Mouse (Mus musculus): ENCODE results near the gene Tfeb. TPM values are rescaled to one million over a fixed set of nuclear protein-coding genes. Genes with fewer than 3 reads are reported as not detected.
A peak's percentile ranks its signal among the peaks of the same experiment; 100 is the strongest.

The Tfeb gene
- total RNA-seq, 1 experiment from 2014 or later = 7.4 TPM

DNA sequence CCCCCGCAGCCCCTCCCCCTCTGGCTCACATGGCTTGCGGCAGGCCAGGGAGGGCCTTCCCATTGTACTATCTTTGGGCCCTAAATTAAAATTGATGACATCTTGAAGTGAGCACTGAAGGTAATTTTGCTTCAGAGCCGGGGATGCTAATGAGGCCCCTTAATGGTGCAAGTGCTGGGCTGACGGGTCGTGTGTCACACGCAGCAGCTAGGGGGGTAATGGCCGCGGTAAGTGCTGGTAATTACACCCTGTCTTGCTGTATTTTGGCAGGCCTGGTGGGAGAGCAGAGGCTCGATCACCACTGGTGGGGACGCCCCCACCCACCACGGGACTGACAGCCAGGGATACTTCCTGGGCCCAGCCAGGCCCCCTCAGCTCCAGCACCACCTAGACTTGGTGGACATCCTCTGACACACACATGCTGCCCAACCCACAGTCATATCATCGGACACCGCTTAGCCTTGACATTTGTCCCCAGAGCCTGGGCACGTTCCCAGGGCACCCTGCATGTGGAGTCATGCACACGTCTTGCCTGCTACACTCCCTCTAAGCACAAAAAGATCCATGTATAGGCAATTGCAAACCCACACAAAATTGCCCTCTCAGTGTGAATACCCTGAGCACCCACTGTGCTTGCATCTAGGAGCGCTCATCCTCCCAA lies 59.5 kb downstream of the Tfeb start:
- no peak for ATAC-seq (replicated peaks in 1 of 2; ENCODE audit: insufficient read depth in 1 of 2, low FRiP score in 2 of 2, low TSS enrichment in 1 of 2, low read depth in 1 of 2, poor library complexity in 2 of 2, severe bottlenecking in 2 of 2)

- ATAC-seq (replicated peaks in 1 of 2; ENCODE audit: insufficient read depth in 1 of 2, low FRiP score in 2 of 2, low TSS enrichment in 1 of 2, low read depth in 1 of 2, poor library complexity in 2 of 2, severe bottlenecking in 2 of 2) = no peak
Measured at GRCm38 (mm10) chr17:47796968-47797367, 60.1 kb downstream of the Tfeb start.

DNA sequence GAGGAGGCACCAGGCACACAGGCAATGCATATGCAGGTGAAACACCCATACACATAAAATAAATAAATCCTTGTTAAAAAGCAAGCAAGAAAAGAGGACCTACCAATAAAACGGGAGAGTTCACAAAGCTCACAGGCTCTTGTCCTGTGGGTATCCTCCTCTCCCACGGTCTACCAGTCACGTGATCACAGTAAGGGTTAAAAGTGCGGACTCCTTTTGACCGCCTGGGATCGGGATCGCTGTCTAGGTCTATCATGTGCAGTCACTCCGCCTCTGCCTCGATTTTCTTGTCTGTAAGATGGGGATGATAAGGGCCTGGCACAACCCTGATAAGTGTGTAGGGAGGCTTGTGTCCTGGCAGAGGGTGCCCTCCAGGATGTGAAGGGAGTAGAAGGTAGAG lies 60.6 kb downstream of the Tfeb start:
- no peak for ATAC-seq (replicated peaks in 1 of 2; ENCODE audit: insufficient read depth in 1 of 2, low FRiP score in 2 of 2, low TSS enrichment in 1 of 2, low read depth in 1 of 2, poor library complexity in 2 of 2, severe bottlenecking in 2 of 2)

DNA sequence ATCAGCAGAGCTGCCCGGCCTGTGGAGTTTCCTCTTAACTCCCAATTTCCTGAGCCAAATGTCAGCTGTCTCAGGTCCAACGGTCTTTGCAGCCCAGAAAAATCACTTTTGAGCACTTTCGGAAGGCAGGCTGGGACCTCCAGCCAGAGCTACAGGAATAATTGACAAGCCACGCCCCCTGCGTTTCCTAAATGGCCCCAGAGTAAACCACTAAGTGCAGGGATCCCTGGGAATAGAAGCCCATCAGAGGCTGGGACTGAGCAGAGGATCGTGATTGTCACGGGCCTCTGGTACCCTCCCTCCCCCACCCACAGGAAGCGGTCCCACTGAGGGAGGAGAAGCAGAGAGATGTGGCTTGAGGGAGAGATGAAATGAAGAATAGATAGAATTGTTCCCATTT lies 66.0 kb downstream of the Tfeb start:
- peak in 1 of 2 experiments; percentile 19; a peak in 1 of 4 replicates for ATAC-seq (replicated peaks in 1 of 2; ENCODE audit: insufficient read depth in 1 of 2, low FRiP score in 2 of 2, low TSS enrichment in 1 of 2, low read depth in 1 of 2, poor library complexity in 2 of 2, severe bottlenecking in 2 of 2)

- no peak for ATAC-seq (replicated peaks in 1 of 2; ENCODE audit: insufficient read depth in 1 of 2, low FRiP score in 2 of 2, low TSS enrichment in 1 of 2, low read depth in 1 of 2, poor library complexity in 2 of 2, severe bottlenecking in 2 of 2)
Measured at GRCm38 (mm10) chr17:47803662-47804061, 66.8 kb downstream of the Tfeb start.

- ATAC-seq (replicated peaks in 1 of 2; ENCODE audit: insufficient read depth in 1 of 2, low FRiP score in 2 of 2, low TSS enrichment in 1 of 2, low read depth in 1 of 2, poor library complexity in 2 of 2, severe bottlenecking in 2 of 2) = no peak
Measured at GRCm38 (mm10) chr17:47805047-47805835, 68.4 kb downstream of the Tfeb start.

DNA sequence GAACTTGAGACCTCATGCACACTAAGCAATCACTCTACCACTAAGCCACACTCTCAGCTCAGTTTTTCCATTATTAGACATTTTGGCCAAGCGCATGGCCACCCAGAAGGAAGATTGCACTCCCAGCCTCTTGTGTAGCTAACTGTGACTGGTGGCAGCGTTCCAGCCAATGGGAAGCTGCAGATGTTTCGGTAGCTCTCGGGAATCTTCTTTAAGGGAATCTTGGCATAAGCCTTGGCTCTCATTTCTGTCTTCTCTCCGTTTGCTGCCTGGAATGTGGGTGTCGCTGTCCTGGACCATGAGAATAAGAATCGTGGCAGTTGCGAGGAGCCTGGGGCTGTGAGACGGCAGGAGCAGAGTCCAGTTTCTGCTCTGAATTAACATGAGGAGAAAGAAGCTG lies 69.4 kb downstream of the Tfeb start:
- ATAC-seq (replicated peaks in 1 of 2; ENCODE audit: insufficient read depth in 1 of 2, low FRiP score in 2 of 2, low TSS enrichment in 1 of 2, low read depth in 1 of 2, poor library complexity in 2 of 2, severe bottlenecking in 2 of 2) = no peak

GRCm38 (mm10) chr17:47811265-47811800 lies 74.5 kb downstream of the Tfeb start:
- ATAC-seq (replicated peaks in 1 of 2; ENCODE audit: insufficient read depth in 1 of 2, low FRiP score in 2 of 2, low TSS enrichment in 1 of 2, low read depth in 1 of 2, poor library complexity in 2 of 2, severe bottlenecking in 2 of 2) = no peak

GRCm38 (mm10) chr17:47812200-47812599 lies 75.4 kb downstream of the Tfeb start:
- no peak for ATAC-seq (replicated peaks in 1 of 2; ENCODE audit: insufficient read depth in 1 of 2, low FRiP score in 2 of 2, low TSS enrichment in 1 of 2, low read depth in 1 of 2, poor library complexity in 2 of 2, severe bottlenecking in 2 of 2)

DNA sequence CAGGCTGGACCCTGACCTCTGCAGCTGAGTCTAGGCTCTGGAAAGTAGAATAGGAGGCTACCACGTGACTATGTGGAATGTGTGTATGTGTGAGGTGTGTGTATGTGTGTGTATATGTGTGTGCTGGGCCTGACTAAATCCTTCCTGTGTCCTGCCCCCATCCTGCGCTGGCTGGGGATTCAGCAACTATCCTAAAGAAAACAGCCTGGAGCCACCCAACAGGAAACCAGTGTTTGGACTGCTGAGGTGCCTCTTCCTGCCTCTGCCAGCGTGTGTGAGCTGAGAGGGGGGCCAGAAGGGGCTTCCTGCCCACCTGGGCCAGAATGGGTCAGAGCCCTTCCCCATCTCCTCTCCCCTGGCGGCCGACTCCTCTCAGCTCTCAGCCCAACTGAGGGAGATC lies 76.8 kb downstream of the Tfeb start:
- ATAC-seq (replicated peaks in 1 of 2; ENCODE audit: insufficient read depth in 1 of 2, low FRiP score in 2 of 2, low TSS enrichment in 1 of 2, low read depth in 1 of 2, poor library complexity in 2 of 2, severe bottlenecking in 2 of 2) = peak; percentile 30 to 48; a peak in 3 of 4 replicates

GRCm38 (mm10) chr17:47814496-47814895 lies 77.7 kb downstream of the Tfeb start:
- ATAC-seq (replicated peaks in 1 of 2; ENCODE audit: insufficient read depth in 1 of 2, low FRiP score in 2 of 2, low TSS enrichment in 1 of 2, low read depth in 1 of 2, poor library complexity in 2 of 2, severe bottlenecking in 2 of 2) = no peak

GRCm38 (mm10) chr17:47815446-47815845 lies 78.6 kb downstream of the Tfeb start:
- ATAC-seq (replicated peaks in 1 of 2; ENCODE audit: insufficient read depth in 1 of 2, low FRiP score in 2 of 2, low TSS enrichment in 1 of 2, low read depth in 1 of 2, poor library complexity in 2 of 2, severe bottlenecking in 2 of 2) = no peak

DNA sequence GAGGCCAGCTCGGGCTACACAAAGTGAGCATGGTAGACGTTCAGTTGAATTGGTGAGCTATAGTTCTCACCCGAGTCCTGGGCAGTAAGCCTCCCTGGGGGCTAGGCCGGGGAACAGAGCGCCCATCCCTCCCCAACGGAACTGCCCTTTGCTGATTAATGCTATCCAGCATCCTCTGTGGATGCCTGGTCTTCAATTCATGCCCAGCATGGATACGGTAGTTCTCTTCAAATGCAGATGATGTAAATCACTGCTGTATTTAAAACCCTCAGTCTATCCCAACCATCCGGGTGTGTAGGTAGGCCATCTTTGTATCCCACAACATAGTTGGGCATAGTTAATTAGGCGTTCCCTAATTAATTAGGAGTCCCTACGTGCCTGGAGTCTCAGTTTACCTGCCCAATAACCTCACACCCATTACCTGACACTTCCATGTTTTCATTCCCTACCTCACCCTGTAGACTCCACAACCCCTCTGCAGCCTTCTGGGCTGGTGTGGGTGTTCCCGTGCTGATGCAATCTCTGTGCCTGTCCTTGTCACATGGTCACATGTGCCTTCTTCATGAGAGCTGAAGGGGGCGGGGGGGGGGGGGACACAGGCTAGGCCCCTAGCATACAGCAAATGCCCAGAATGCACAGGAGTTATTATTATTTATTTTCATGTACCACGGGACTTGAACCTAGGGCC lies 81.4 kb downstream of the Tfeb start:
- no peak for ATAC-seq (replicated peaks in 1 of 2; ENCODE audit: insufficient read depth in 1 of 2, low FRiP score in 2 of 2, low TSS enrichment in 1 of 2, low read depth in 1 of 2, poor library complexity in 2 of 2, severe bottlenecking in 2 of 2)

DNA sequence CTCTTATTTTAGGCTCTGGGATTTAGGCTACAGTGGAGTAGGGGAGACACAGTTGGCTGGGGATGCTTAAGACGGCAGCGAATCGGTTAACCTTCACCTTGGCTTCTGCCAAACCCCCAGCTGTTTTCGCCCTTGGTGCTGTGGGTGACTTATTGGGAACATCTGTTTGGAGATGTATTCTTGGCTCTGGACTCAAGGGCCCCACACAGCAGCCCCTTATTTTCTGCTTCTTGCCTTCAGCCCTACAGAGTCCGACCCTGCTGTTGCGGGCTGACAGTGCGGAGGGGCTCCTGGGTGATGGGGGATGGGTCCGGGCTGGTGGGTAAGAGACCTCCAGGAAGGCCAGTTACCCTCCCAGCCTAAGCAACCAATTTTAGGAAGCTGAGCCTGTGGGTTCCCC lies 84.5 kb downstream of the Tfeb start:
- no peak for ATAC-seq (replicated peaks in 1 of 2; ENCODE audit: insufficient read depth in 1 of 2, low FRiP score in 2 of 2, low TSS enrichment in 1 of 2, low read depth in 1 of 2, poor library complexity in 2 of 2, severe bottlenecking in 2 of 2)

- ATAC-seq (replicated peaks in 1 of 2; ENCODE audit: insufficient read depth in 1 of 2, low FRiP score in 2 of 2, low TSS enrichment in 1 of 2, low read depth in 1 of 2, poor library complexity in 2 of 2, severe bottlenecking in 2 of 2) = peak; percentile 8 to 34; a peak in 1 of 4 replicates
Measured at GRCm38 (mm10) chr17:47831161-47831560, 94.3 kb downstream of the Tfeb start.

- no peak for ATAC-seq (replicated peaks in 1 of 2; ENCODE audit: insufficient read depth in 1 of 2, low FRiP score in 2 of 2, low TSS enrichment in 1 of 2, low read depth in 1 of 2, poor library complexity in 2 of 2, severe bottlenecking in 2 of 2)
Measured at GRCm38 (mm10) chr17:47831772-47832171, 94.9 kb downstream of the Tfeb start.

DNA sequence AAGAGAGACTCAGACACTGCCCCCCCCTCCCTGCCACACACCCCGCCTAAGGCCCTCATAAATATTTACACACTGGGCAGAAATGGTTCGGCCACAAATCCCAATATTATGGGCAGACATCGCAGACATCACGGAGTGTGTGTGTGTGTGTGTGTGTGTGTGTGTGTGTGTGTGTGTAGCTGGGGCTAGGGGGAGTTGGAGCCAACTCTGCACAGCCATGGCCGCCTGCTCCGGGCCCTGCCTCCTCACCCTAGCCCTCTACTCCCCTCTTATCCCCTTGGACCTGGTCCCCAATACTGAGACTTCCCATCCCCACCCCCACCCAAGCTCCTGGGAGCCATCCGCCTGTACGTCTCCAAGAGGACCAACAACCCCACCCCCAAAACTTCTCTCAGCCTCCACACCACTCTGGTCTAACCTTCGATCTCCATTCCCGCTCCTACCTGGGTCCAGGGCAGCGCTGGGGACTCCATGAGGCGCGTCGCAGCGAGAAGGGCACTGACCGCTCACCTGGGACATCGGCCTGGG lies 95.7 kb downstream of the Tfeb start:
- ATAC-seq (replicated peaks in 1 of 2; ENCODE audit: insufficient read depth in 1 of 2, low FRiP score in 2 of 2, low TSS enrichment in 1 of 2, low read depth in 1 of 2, poor library complexity in 2 of 2, severe bottlenecking in 2 of 2) = peak in 1 of 2 experiments; percentile 9; a peak in 1 of 4 replicates
